Mouse (Mus musculus): Measurements from ENCODE around the gene Zfp853. TPM values are rescaled to one million over a fixed set of nuclear protein-coding genes. Genes with fewer than 3 reads are reported as not detected.
A peak's percentile ranks its signal among the peaks of the same experiment; 100 is the strongest.

Zfp853 gene
- polyA plus RNA-seq, 1 experiment = 0.99 TPM

GRCm38 (mm10) chr5:143268985-143269362, 24.4 kb downstream of the Zfp853 start:
- 25% methylated on average over 8 of the region's 8 CpGs for WGBS
- Histone ChIP-seq H3K36me3 (ENCODE audit: control insufficient read depth, insufficient read depth, low read length) (no peaks in the 10 kb centered on the region), H3K4me1 (ENCODE audit: control insufficient read depth, insufficient read depth, low read length) (no peaks in the 10 kb centered on the region), H3K27me3 (replicated peaks; ENCODE audit: control insufficient read depth, insufficient read depth, low read length) (no peaks in the 10 kb centered on the region), H3K27ac (ENCODE audit: insufficient read depth, low read depth, low read length) (no peak overlapping the region), H3K4me3 (ENCODE audit: insufficient read depth, low read depth, low read length) (peak overlapping the region; percentile 76)
- no peak for DNase-seq
- TF ChIP-seq CTCF (conservative IDR thresholded peaks at IDR 0.05; ENCODE audit: insufficient read depth, insufficient read length, low read depth, low read length) (no peak), POLR2A (IDR thresholded peaks at IDR 0.05; ENCODE audit: low read depth, low read length) (no peak)

- WGBS = 95% methylated on average over 6 of the region's 6 CpGs
- Histone ChIP-seq H3K36me3 (ENCODE audit: control insufficient read depth, insufficient read depth, low read length) (no peaks in the 10 kb centered on the region), H3K4me1 (ENCODE audit: control insufficient read depth, insufficient read depth, low read length) (no peaks in the 10 kb centered on the region), H3K4me3 (ENCODE audit: insufficient read depth, low read depth, low read length) (no peak overlapping the region), H3K27ac (ENCODE audit: insufficient read depth, low read depth, low read length) (no peak overlapping the region), H3K27me3 (replicated peaks; ENCODE audit: control insufficient read depth, insufficient read depth, low read length) (no peaks in the 10 kb centered on the region)
- DNase-seq = no peak
- TF ChIP-seq POLR2A (IDR thresholded peaks at IDR 0.05; ENCODE audit: low read depth, low read length) = no peak
- TF ChIP-seq CTCF (conservative IDR thresholded peaks at IDR 0.05; ENCODE audit: insufficient read depth, insufficient read length, low read depth, low read length) = no peak
Measured at GRCm38 (mm10) chr5:143266794-143267193, 26.6 kb downstream of the Zfp853 start.

- no peak overlapping the region for H3K4me3 ChIP-seq (ENCODE audit: insufficient read depth, low read depth, low read length)
- TF ChIP-seq POLR2A (IDR thresholded peaks at IDR 0.05; ENCODE audit: low read depth, low read length) (no peak), CTCF (conservative IDR thresholded peaks at IDR 0.05; ENCODE audit: insufficient read depth, insufficient read length, low read depth, low read length) (no peak)
- WGBS = 35% methylated on average over 1 of the region's 1 CpGs
- no peaks in the 10 kb centered on the region for H3K4me1 ChIP-seq (ENCODE audit: control insufficient read depth, insufficient read depth, low read length)
- DNase-seq = no peak
- H3K27me3 ChIP-seq (replicated peaks; ENCODE audit: control insufficient read depth, insufficient read depth, low read length) = no peaks in the 10 kb centered on the region
- H3K27ac ChIP-seq (ENCODE audit: insufficient read depth, low read depth, low read length) = no peak overlapping the region
- no peaks in the 10 kb centered on the region for H3K36me3 ChIP-seq (ENCODE audit: control insufficient read depth, insufficient read depth, low read length)
Measured at GRCm38 (mm10) chr5:143265409-143265808, 28.0 kb downstream of the Zfp853 start.

GRCm38 (mm10) chr5:143264689-143265088, 28.7 kb downstream of the Zfp853 start:
- TF ChIP-seq POLR2A (IDR thresholded peaks at IDR 0.05; ENCODE audit: low read depth, low read length) = no peak
- no peak for TF ChIP-seq CTCF (conservative IDR thresholded peaks at IDR 0.05; ENCODE audit: insufficient read depth, insufficient read length, low read depth, low read length)
- WGBS = 88% methylated on average over 10 of the region's 10 CpGs
- Histone ChIP-seq H3K4me3 (ENCODE audit: insufficient read depth, low read depth, low read length) (no peak overlapping the region), H3K36me3 (ENCODE audit: control insufficient read depth, insufficient read depth, low read length) (no peaks in the 10 kb centered on the region), H3K4me1 (ENCODE audit: control insufficient read depth, insufficient read depth, low read length) (no peaks in the 10 kb centered on the region), H3K27me3 (replicated peaks; ENCODE audit: control insufficient read depth, insufficient read depth, low read length) (no peaks in the 10 kb centered on the region), H3K27ac (ENCODE audit: insufficient read depth, low read depth, low read length) (no peak overlapping the region)
- no peak for DNase-seq

GRCm38 (mm10) chr5:143261636-143262035, 31.8 kb downstream of the Zfp853 start:
- Histone ChIP-seq H3K27ac (ENCODE audit: insufficient read depth, low read depth, low read length) (no peak overlapping the region), H3K27me3 (replicated peaks; ENCODE audit: control insufficient read depth, insufficient read depth, low read length) (no peaks in the 10 kb centered on the region), H3K36me3 (ENCODE audit: control insufficient read depth, insufficient read depth, low read length) (no peaks in the 10 kb centered on the region), H3K4me1 (ENCODE audit: control insufficient read depth, insufficient read depth, low read length) (no peaks in the 10 kb centered on the region), H3K4me3 (ENCODE audit: insufficient read depth, low read depth, low read length) (no peak overlapping the region)
- TF ChIP-seq POLR2A (IDR thresholded peaks at IDR 0.05; ENCODE audit: low read depth, low read length) = no peak
- TF ChIP-seq CTCF (conservative IDR thresholded peaks at IDR 0.05; ENCODE audit: insufficient read depth, insufficient read length, low read depth, low read length) = no peak
- DNase-seq = no peak
- WGBS = 92% methylated on average over 8 of the region's 8 CpGs

- TF ChIP-seq POLR2A (IDR thresholded peaks at IDR 0.05; ENCODE audit: low read depth, low read length) (no peak), CTCF (conservative IDR thresholded peaks at IDR 0.05; ENCODE audit: insufficient read depth, insufficient read length, low read depth, low read length) (no peak)
- WGBS = 95% methylated on average over 5 of the region's 5 CpGs
- H3K4me1 ChIP-seq (ENCODE audit: control insufficient read depth, insufficient read depth, low read length) = no peaks in the 10 kb centered on the region
- no peak overlapping the region for H3K27ac ChIP-seq (ENCODE audit: insufficient read depth, low read depth, low read length)
- no peak for DNase-seq
- H3K27me3 ChIP-seq (replicated peaks; ENCODE audit: control insufficient read depth, insufficient read depth, low read length) = no peaks in the 10 kb centered on the region
- no peak overlapping the region for H3K4me3 ChIP-seq (ENCODE audit: insufficient read depth, low read depth, low read length)
- H3K36me3 ChIP-seq (ENCODE audit: control insufficient read depth, insufficient read depth, low read length) = peaks cover 4% of the 10 kb centered on the region; the same call in 1 of the 2 replicates
Measured at GRCm38 (mm10) chr5:143255802-143256201, 37.6 kb downstream of the Zfp853 start.

GRCm38 (mm10) chr5:143255131-143255519, 38.3 kb downstream of the Zfp853 start:
- Histone ChIP-seq H3K27me3 (replicated peaks; ENCODE audit: control insufficient read depth, insufficient read depth, low read length) (no peaks in the 10 kb centered on the region), H3K4me1 (ENCODE audit: control insufficient read depth, insufficient read depth, low read length) (no peaks in the 10 kb centered on the region), H3K27ac (ENCODE audit: insufficient read depth, low read depth, low read length) (no peak overlapping the region), H3K36me3 (ENCODE audit: control insufficient read depth, insufficient read depth, low read length) (peaks cover 4% of the 10 kb centered on the region; the same call in 1 of the 2 replicates), H3K4me3 (ENCODE audit: insufficient read depth, low read depth, low read length) (no peak overlapping the region)
- TF ChIP-seq CTCF (conservative IDR thresholded peaks at IDR 0.05; ENCODE audit: insufficient read depth, insufficient read length, low read depth, low read length) (no peak), POLR2A (IDR thresholded peaks at IDR 0.05; ENCODE audit: low read depth, low read length) (no peak)
- DNase-seq = no peak
- 75% methylated on average over 24 of the region's 24 CpGs for WGBS
